Mouse (Mus musculus): Measurements from ENCODE around the gene Spg20.

Spg20 gene

GRCm38 (mm10) chr3:55096655-55097005 is 15.3 kb upstream of the Spg20 start:
- intact Hi-C loops (cut with DNase I), result no loop called here

GRCm38 (mm10) chr3:55097186-55097585 is 14.7 kb upstream of the Spg20 start:
- intact Hi-C loops (cut with DNase I), result no loop called here

GRCm38 (mm10) chr3:55098014-55098413 is 13.9 kb upstream of the Spg20 start:
- intact Hi-C loops (cut with DNase I), result no loop called here

- intact Hi-C loops (cut with DNase I), result no loop called here
Observed at GRCm38 (mm10) chr3:55098990-55099389, 12.9 kb upstream of the Spg20 start.

GRCm38 (mm10) chr3:55101092-55101491 is 10.8 kb upstream of the Spg20 start:
- intact Hi-C loops (cut with DNase I), result no loop called here

GRCm38 (mm10) chr3:55105372-55106023 is 6.4 kb upstream of the Spg20 start:
- intact Hi-C loops (cut with DNase I), result no loop called here

- intact Hi-C loops (cut with DNase I), result no loop called here
Observed at GRCm38 (mm10) chr3:55106051-55106450, 5.9 kb upstream of the Spg20 start.

GRCm38 (mm10) chr3:55109097-55109496 is 2.8 kb upstream of the Spg20 start:
- intact Hi-C loops (cut with DNase I), result no loop called here

GRCm38 (mm10) chr3:55112710-55113415 is 955 bp downstream of the Spg20 start:
- intact Hi-C loops (cut with DNase I), result no loop called here

GRCm38 (mm10) chr3:55114313-55115065 is 2.6 kb downstream of the Spg20 start:
- intact Hi-C loops (cut with DNase I), result no loop called here

GRCm38 (mm10) chr3:55115071-55115470 is 3.2 kb downstream of the Spg20 start:
- intact Hi-C loops (cut with DNase I), result no loop called here

- intact Hi-C loops (cut with DNase I), result no loop called here
Observed at GRCm38 (mm10) chr3:55115989-55116388, 4.1 kb downstream of the Spg20 start.

- intact Hi-C loops (cut with DNase I), result no loop called here
Observed at GRCm38 (mm10) chr3:55119275-55119898, 7.5 kb downstream of the Spg20 start.

- intact Hi-C loops (cut with DNase I), result no loop called here
Observed at GRCm38 (mm10) chr3:55122336-55122870, 10.5 kb downstream of the Spg20 start.

- intact Hi-C loops (cut with DNase I), result no loop called here
Observed at GRCm38 (mm10) chr3:55123064-55123463, 11.2 kb downstream of the Spg20 start.

- intact Hi-C loops (cut with DNase I), result no loop called here
Observed at GRCm38 (mm10) chr3:55129181-55129692, 17.3 kb downstream of the Spg20 start.

GRCm38 (mm10) chr3:55131576-55132233 is 19.8 kb downstream of the Spg20 start:
- intact Hi-C loops (cut with DNase I), result no loop called here

GRCm38 (mm10) chr3:55137039-55137438 is 25.1 kb downstream of the Spg20 start, which contains the start of gene Ccdc169:
Gene Ccdc169, plus strand, starts transcription at chr3:55137339.
- intact Hi-C loops (cut with DNase I), result no loop called here

GRCm38 (mm10) chr3:55139837-55140236 is 27.9 kb downstream of the Spg20 start:
- intact Hi-C loops (cut with DNase I), result no loop called here

- intact Hi-C loops (cut with DNase I), result no loop called here
Observed at GRCm38 (mm10) chr3:55141401-55141800, 29.5 kb downstream of the Spg20 start.

GRCm38 (mm10) chr3:55144916-55145315 is 33.0 kb downstream of the Spg20 start:
- intact Hi-C loops (cut with DNase I), result no loop called here
